Mouse (Mus musculus) midbrain, embryonic 16.5 days (tissue): ENCODE results near the gene Kdm4d. TPM values are rescaled to one million over a fixed set of nuclear protein-coding genes. Genes with fewer than 3 reads are reported as not detected.
"Not testable (repeated sequence)": the region's sequence is repeated elsewhere in the genome, so short reads cannot be mapped to it uniquely, and the experiment has no call there.

Experiments used
- ATAC-seq: fragments of 200-750 bp; cut with Nextera tagmentation; 2 replicates; pipeline ENCODE4 v1.8.0; 2017; ENCODE audit warnings: moderate TSS enrichment
- H3K27ac ChIP-seq: fragments of 300-500 bp; sonication (generic); 2 replicates; pipeline ENCODE4 v1.5.1; 2014; ENCODE audit warnings: mild to moderate bottlenecking, low read length, mixed read lengths
- H3K27me3 ChIP-seq: fragments of 300-500 bp; sonication (generic); 2 replicates; pipeline ENCODE4 v1.6.1; 2014; ENCODE audit warnings: low read depth, low read length, mixed read lengths; ENCODE audit not compliant: control insufficient read depth, insufficient read depth
- H3K36me3 ChIP-seq: fragments of 300-500 bp; sonication (generic); 2 replicates; pipeline ENCODE4 v1.6.1; 2014; ENCODE audit warnings: mild to moderate bottlenecking, low read length, moderate library complexity, mixed read lengths; ENCODE audit not compliant: control insufficient read depth, insufficient read depth
- H3K4me1 ChIP-seq: fragments of 300-500 bp; sonication (generic); 2 replicates; pipeline ENCODE4 v1.6.1; 2014; ENCODE audit warnings: mild to moderate bottlenecking, low read length, mixed read lengths; ENCODE audit not compliant: control insufficient read depth, insufficient read depth
- H3K4me2 ChIP-seq: fragments of 300-500 bp; sonication (generic); 2 replicates; pipeline ENCODE4 v1.6.1; 2014; ENCODE audit warnings: mild to moderate bottlenecking, low read length, mixed read lengths
- H3K4me3 ChIP-seq: fragments of 300-500 bp; sonication (generic); 2 replicates; pipeline ENCODE4 v1.5.1; 2014; ENCODE audit warnings: low read depth, mild to moderate bottlenecking, low read length, moderate library complexity, mixed read lengths
- H3K9ac ChIP-seq: fragments of 300-500 bp; sonication (generic); 2 replicates; pipeline ENCODE4 v1.6.1; 2014; ENCODE audit warnings: low read depth, low read length, mixed read lengths
- H3K9me3 ChIP-seq: fragments of 300-500 bp; sonication (generic); replicated peaks from 2 replicates; pipeline ENCODE4 v1.6.1; 2014; ENCODE audit warnings: mild to moderate bottlenecking, low read length, mixed read lengths; ENCODE audit not compliant: control insufficient read depth, poor library complexity, severe bottlenecking
- WGBS: fragments of 180-500 bp; shearing (Covaris S2); extraction: QIAGEN DNeasy Blood & Tissue Kit; methylation state at CpG from one replicate; pipeline ENCODE4 v1.1.7; 2014; 5-methylcytosine and 5-hydroxymethylcytosine counted together
- polyA plus RNA-seq: library from polyadenylated mRNA; unstranded; fragments of >200 nt; fragmentation: Nextera tagmentation; extraction: Ambion mirVana; gene quantifications from 2 replicates; pipeline ENCODE4 v1.2.1, GENCODE M21; 2015

Gene Kdm4d
- polyA plus RNA-seq, 1 experiment from 2014 or later, result 1.3 TPM

DNA sequence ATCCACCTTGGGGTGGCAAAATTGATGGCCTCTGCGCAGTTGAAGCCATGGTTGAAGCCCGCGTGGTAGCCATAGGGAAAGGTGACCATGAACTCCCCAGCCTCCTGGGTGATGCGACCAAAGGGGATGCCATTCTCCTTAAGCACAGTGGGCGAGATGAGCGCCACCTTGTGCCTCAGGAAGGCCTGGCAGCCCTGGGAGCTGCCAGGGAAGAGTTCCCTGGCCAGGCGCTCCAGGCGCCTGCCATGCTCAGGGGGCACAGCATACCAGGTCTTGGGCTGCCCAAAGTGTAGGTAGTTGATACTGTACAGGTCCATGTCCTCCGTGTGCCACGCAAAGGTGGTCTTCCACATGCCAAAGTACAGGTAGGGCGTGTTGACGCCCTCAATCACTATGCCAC, 36.6 kb downstream of the Kdm4d start:
- WGBS, result 78% methylated on average over 12 of the region's 12 CpGs
- not testable (repeated sequence) for H3K27ac ChIP-seq, H3K4me3 ChIP-seq, H3K36me3 ChIP-seq, H3K27me3 ChIP-seq, H3K9ac ChIP-seq, H3K9me3 ChIP-seq, H3K4me2 ChIP-seq, ATAC-seq, H3K4me1 ChIP-seq

DNA sequence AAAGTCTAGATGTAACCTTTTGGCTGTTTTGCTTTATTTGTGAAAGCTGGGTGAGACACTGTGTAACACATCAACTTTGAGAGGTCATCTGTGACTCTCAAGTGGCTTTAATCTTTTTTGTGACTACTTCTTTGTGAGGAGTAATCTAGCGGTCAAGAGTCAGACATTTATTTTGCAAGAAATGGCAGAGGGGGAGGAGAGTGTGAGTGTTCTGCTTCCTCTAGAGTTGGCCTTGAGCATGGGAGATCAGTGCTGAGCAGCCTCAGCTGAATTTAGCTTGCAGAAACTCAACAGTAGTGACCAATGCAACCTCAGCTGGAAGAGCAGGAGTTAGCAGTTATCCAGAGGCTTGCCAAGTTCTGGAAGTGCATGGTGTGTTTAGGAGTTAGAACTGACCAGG, 37.7 kb downstream of the Kdm4d start:
- H3K9me3 ChIP-seq, H3K9ac ChIP-seq, H3K4me2 ChIP-seq, H3K4me3 ChIP-seq, H3K27me3 ChIP-seq, ATAC-seq, H3K27ac ChIP-seq, H3K4me1 ChIP-seq, H3K36me3 ChIP-seq: not testable (repeated sequence)
- 78% methylated on average over 1 of the region's 1 CpGs for WGBS

DNA sequence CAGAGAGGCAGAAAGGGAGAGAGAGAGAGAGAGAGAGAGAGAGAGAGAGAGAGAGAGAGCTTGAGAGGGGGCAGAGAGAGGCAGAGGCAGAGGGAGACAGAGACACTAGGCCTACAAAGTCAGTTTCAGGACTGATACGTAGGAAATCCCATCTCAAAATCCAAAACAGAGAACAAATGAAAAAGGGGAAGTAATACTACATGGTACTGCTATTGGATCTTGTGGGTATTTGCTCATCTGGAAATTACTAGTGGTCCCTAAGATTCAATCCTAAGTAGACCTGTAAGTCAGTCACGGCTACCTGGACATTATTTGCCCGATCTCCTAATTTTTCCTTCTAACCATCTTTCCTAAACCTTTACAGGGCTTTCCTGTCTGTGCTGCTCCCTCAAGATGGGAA, 44.0 kb downstream of the Kdm4d start:
- Histone ChIP-seq H3K27ac (no peak overlapping the region), H3K4me2 (no peak overlapping the region), H3K9me3 (no peaks in the 10 kb centered on the region), H3K4me1 (no peaks in the 10 kb centered on the region), H3K4me3 (no peak overlapping the region), H3K27me3 (no peaks in the 10 kb centered on the region), H3K36me3 (no peaks in the 10 kb centered on the region), H3K9ac (no peak overlapping the region)
- 87% methylated on average over 3 of the region's 3 CpGs for WGBS
- ATAC-seq, result no peak

DNA sequence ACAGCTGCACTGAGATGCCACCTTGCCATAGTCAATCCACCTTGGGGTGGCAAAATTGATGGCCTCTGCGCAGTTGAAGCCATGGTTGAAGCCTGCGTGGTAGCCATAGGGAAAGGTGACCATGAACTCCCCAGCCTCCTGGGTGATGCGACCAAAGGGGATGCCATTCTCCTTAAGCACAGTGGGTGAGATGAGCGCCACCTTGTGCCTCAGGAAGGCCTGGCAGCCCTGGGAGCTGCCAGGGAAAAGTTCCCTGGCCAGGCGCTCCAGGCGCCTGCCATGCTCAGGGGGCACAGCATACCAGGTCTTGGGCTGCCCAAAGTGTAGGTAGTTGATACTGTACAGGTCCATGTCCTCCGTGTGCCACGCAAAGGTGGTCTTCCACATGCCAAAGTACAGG, 49.2 kb downstream of the Kdm4d start:
- WGBS, result 63% methylated on average over 8 of the region's 8 CpGs
- H3K27me3 ChIP-seq, H3K4me1 ChIP-seq, H3K9me3 ChIP-seq, H3K4me3 ChIP-seq, H3K4me2 ChIP-seq, ATAC-seq, H3K36me3 ChIP-seq, H3K27ac ChIP-seq, H3K9ac ChIP-seq: not testable (repeated sequence)

DNA sequence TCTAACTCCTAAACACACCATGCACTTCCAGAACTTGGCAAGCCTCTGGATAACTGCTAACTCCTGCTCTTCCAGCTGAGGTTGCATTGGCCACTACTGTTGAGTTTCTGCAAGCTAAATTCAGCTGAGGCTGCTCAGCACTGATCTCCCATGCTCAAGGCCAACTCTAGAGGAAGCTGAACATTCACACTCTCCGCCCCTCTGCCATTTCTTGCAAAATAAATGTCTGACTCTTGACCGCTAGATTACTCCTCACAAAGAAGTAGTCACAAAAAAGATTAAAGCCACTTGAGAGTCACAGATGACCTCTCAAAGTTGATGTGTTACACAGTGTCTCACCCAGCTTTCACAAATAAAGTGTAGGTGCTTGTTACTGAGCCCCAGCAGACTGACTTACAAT, 53.2 kb downstream of the Kdm4d start:
- not testable (repeated sequence) for H3K27ac ChIP-seq, H3K36me3 ChIP-seq, H3K4me3 ChIP-seq, H3K27me3 ChIP-seq, H3K9me3 ChIP-seq, ATAC-seq, H3K4me1 ChIP-seq, H3K4me2 ChIP-seq, H3K9ac ChIP-seq
- WGBS, result 90% methylated on average over 2 of the region's 2 CpGs

DNA sequence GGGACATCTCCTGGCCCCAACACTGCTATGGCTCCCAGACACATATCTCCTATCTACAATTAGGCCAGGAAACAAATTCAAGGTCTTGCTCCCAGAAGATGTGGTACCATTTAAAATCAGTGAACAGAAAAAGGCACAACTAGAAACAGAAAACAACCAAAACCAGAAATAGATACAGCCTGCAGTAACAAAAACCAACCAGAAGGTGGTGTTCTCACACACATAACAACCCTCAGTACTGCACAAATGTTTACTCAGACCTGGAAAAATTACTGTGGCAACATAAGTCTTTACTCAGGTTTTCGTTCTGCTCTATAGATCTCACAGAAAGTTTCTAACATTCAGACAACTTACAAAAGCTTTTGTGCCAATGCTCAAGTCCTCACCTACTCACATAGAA, 59.9 kb downstream of the Kdm4d start:
- Histone ChIP-seq H3K9ac (no peak overlapping the region), H3K9me3 (no peaks in the 10 kb centered on the region), H3K36me3 (no peaks in the 10 kb centered on the region), H3K27me3 (no peaks in the 10 kb centered on the region), H3K4me3 (no peak overlapping the region), H3K4me2 (no peak overlapping the region), H3K4me1 (no peaks in the 10 kb centered on the region), H3K27ac (no peak overlapping the region)
- no peak for ATAC-seq
- WGBS, result 96% methylated on average over 1 of the region's 1 CpGs

DNA sequence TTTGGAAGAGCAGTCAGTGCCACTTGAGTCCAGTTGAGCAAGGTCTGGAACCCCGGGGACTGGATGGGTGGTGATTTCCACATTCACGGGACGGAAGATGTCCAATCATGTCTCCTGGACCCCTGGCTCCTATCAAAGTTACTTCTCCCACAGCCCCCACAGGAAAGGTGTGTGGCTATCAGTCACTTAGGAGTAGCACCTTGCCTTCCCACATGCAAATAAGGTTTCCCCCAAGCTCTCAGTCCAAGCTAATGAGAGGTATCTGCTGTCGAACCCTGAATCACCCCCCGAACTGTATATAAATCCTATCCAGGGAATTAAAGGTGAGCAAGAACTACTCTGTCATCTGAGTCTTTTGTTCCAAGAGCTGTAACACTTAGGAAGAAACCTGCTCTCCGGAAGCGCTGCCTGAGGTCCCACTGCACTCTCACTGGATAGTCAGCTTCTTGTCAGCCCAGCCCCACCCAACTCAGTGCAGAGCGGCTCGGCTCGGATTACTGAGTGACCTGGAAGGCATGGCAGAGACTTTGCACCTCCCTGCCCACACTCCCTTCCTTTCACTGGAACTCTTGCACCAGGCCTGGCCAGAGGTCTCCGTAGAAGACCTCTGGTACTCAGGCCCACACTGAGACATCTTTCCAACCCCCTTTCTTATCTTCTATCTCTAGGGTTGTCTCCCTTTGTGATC, 66.9 kb downstream of the Kdm4d start:
- no peak overlapping the region for H3K4me2 ChIP-seq
- H3K27ac ChIP-seq, result no peak overlapping the region
- H3K4me3 ChIP-seq, result no peak overlapping the region
- no peaks in the 10 kb centered on the region for H3K4me1 ChIP-seq
- WGBS, result 65% methylated on average over 11 of the region's 11 CpGs
- H3K9me3 ChIP-seq, result no peaks in the 10 kb centered on the region
- no peaks in the 10 kb centered on the region for H3K27me3 ChIP-seq
- no peaks in the 10 kb centered on the region for H3K36me3 ChIP-seq
- ATAC-seq, result no peak
- no peak overlapping the region for H3K9ac ChIP-seq

Other genes starting within 250 kb of the Kdm4d start
- gene Sesn3, start 225.4 kb downstream of the Kdm4d start, polyA plus RNA-seq, result 13.6 and 16.1 TPM in 2 replicates
- gene Endod1, start 119.0 kb downstream of the Kdm4d start, polyA plus RNA-seq, result 27.1 and 36.7 TPM in 2 replicates
- gene Cwc15, start 135 bp upstream of the Kdm4d start, polyA plus RNA-seq, result 145 TPM in 2 replicates
- gene Amotl1, start 144.6 kb upstream of the Kdm4d start, polyA plus RNA-seq, result 8.3 and 9.1 TPM in 2 replicates
- gene Piwil4, start 240.3 kb upstream of the Kdm4d start, polyA plus RNA-seq, result 0.30 and 0.34 TPM in 2 replicates